Mouse (Mus musculus) liver, embryonic 14.5 days (tissue): Measurements from ENCODE around the gene 4931428F04Rik.

ENCODE experiments used
- CTCF ChIP-seq: IDR thresholded peaks from 2 replicates; pipeline ENCODE4 v1.5.1; 2016; ENCODE audit warnings: antibody characterized with exemption, low read depth, control low read depth
- EP300 ChIP-seq: IDR thresholded peaks from 2 replicates; pipeline ENCODE4 v1.6.1; 2016; ENCODE audit warnings: antibody characterized with exemption, low read depth

GRCm38 (mm10) chr8:105278911-105279334, 10.7 kb downstream of the 4931428F04Rik start:
- TF ChIP-seq CTCF (peak; percentile 42), EP300 (no peak)
